Mouse (Mus musculus): ENCODE data around the gene Gm10439.
"Not testable (repeated sequence)": the region's sequence is repeated elsewhere in the genome, so short reads cannot be mapped to it uniquely, and the experiment has no call there.

The Gm10439 gene

DNA sequence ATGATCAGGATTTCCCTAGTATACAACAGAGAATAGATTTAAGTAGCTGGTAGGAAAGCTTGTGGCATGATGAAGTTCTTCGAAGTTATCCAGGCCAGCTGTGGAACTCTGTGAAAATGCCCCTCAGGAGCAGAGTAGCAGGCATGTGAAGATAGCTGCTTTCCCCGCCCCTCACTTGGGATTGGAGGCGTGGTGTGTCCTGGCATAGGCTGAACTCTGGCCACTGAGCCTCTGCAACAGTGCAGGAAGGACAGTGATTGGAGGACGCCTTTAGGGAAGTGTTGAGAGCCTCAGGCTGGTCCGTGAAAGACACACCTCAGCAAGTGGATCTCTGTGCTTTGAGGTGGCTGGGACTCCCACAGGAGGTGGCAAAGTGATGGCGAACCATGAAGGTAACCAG is at the start of gene Gm10439:
Gm10439 (plus strand) TSS at position 301 of the 400 bp plus-strand sequence.
- DNase-seq (ENCODE audit: low read depth, low spot score) = not testable (repeated sequence)
